Mouse (Mus musculus) C2C12 (cell line): Measurements from ENCODE around the gene Gm20388.

Experiments used
- CEBPB ChIP-seq: IDR thresholded peaks from one replicate; pipeline ENCODE4 v1.6.1; 2011; ENCODE audit warnings: low read depth, mild to moderate bottlenecking, control low read depth, moderate library complexity
- CTCF ChIP-seq: IDR thresholded peaks from one replicate; pipeline ENCODE4 v1.5.1; 2011; ENCODE audit not compliant: control insufficient read depth, insufficient read depth, insufficient read length
- FOSL1 ChIP-seq: IDR thresholded peaks from one replicate; pipeline ENCODE4 v1.8.0; 2011; ENCODE audit warnings: mild to moderate bottlenecking, low read length; ENCODE audit not compliant: poor library complexity, insufficient read depth, severe bottlenecking
- MAX ChIP-seq: IDR thresholded peaks from one replicate; pipeline ENCODE4 v1.6.1; 2011; ENCODE audit warnings: mild to moderate bottlenecking, control low read depth
- MYOG ChIP-seq: IDR thresholded peaks from one replicate; pipeline ENCODE4 v1.6.1; 2011; ENCODE audit not compliant: control insufficient read depth, insufficient read length; ENCODE audit errors: extremely low read depth
- USF1 ChIP-seq: IDR thresholded peaks from one replicate; pipeline ENCODE4 v1.6.1; 2011; ENCODE audit warnings: low read depth, mild to moderate bottlenecking, control low read depth, moderate library complexity

- TF ChIP-seq CTCF, result no peak
- no peak for TF ChIP-seq MYOG
- TF ChIP-seq FOSL1, result no peak
- TF ChIP-seq CEBPB, result no peak
- no peak for TF ChIP-seq USF1
- no peak for TF ChIP-seq MAX
Measured at GRCm38 (mm10) chr8:120138958-120139357, 228.3 kb downstream of the Gm20388 start.
